Mouse (Mus musculus): ENCODE results near the gene Lrguk. TPM values are rescaled to one million over a fixed set of nuclear protein-coding genes. Genes with fewer than 3 reads are reported as not detected.

Gene Lrguk
- polyA plus RNA-seq, 2 experiments: 0.29 to 0.43 TPM

- Histone ChIP-seq H3K4me2 (replicated peaks; ENCODE audit: low read depth, low read length, severe bottlenecking) (no peak overlapping the region), H3K36me3 (ENCODE audit: control insufficient read depth, insufficient read depth, low read length) (no peaks in the 10 kb centered on the region), H3K9me3 (ENCODE audit: control insufficient read depth, low read length) (no peaks in the 10 kb centered on the region), H3K27ac (replicated peaks; ENCODE audit: low read depth, low read length) (no peak overlapping the region), H3K4me3 (replicated peaks; ENCODE audit: low read length) (no peak overlapping the region), H3K27me3 (ENCODE audit: control insufficient read depth, insufficient read depth, low read length) (peaks cover 4% of the 10 kb centered on the region; the same call in 1 of the 2 replicates), H3K4me1 (ENCODE audit: control insufficient read depth, insufficient read depth, low read length) (peaks cover 7% of the 10 kb centered on the region), H3K9ac (ENCODE audit: low read depth, low read length, severe bottlenecking) (no peak overlapping the region)
- 43% methylated on average over 3 of the region's 3 CpGs for WGBS
- TF ChIP-seq POLR2A (IDR thresholded peaks at IDR 0.05; ENCODE audit: borderline replicate concordance, extremely low read depth, insufficient read depth, insufficient read length): no peak
- ATAC-seq (ENCODE audit: low FRiP score, low read depth): no peak
- DNase-seq (ENCODE audit: low spot score): no peak
Observed at GRCm38 (mm10) chr6:34034096-34034495, 4.8 kb downstream of the Lrguk start.

GRCm38 (mm10) chr6:34034577-34035461, 5.6 kb downstream of the Lrguk start:
- no peak overlapping the region for H3K4me3 ChIP-seq (replicated peaks; ENCODE audit: low read length)
- DNase-seq (ENCODE audit: low spot score) (peak; percentile 16), ATAC-seq (ENCODE audit: low FRiP score, low read depth) (no peak)
- H3K9me3 ChIP-seq (ENCODE audit: control insufficient read depth, low read length): no peaks in the 10 kb centered on the region
- no peak overlapping the region for H3K9ac ChIP-seq (ENCODE audit: low read depth, low read length, severe bottlenecking)
- TF ChIP-seq POLR2A (IDR thresholded peaks at IDR 0.05; ENCODE audit: borderline replicate concordance, extremely low read depth, insufficient read depth, insufficient read length): no peak
- H3K27me3 ChIP-seq (ENCODE audit: control insufficient read depth, insufficient read depth, low read length): peaks cover 4% of the 10 kb centered on the region; the same call in 1 of the 2 replicates
- peaks cover 6% of the 10 kb centered on the region for H3K4me1 ChIP-seq (ENCODE audit: control insufficient read depth, insufficient read depth, low read length)
- WGBS: 23% methylated on average over 15 of the region's 15 CpGs
- no peaks in the 10 kb centered on the region for H3K36me3 ChIP-seq (ENCODE audit: control insufficient read depth, insufficient read depth, low read length)
- no peak overlapping the region for H3K27ac ChIP-seq (replicated peaks; ENCODE audit: low read depth, low read length)
- no peak overlapping the region for H3K4me2 ChIP-seq (replicated peaks; ENCODE audit: low read depth, low read length, severe bottlenecking)

- H3K9me3 ChIP-seq (ENCODE audit: control insufficient read depth, low read length): no peaks in the 10 kb centered on the region
- no peak overlapping the region for H3K9ac ChIP-seq (ENCODE audit: low read depth, low read length, severe bottlenecking)
- H3K36me3 ChIP-seq (ENCODE audit: control insufficient read depth, insufficient read depth, low read length): no peaks in the 10 kb centered on the region
- no peak for TF ChIP-seq POLR2A (IDR thresholded peaks at IDR 0.05; ENCODE audit: borderline replicate concordance, extremely low read depth, insufficient read depth, insufficient read length)
- no peaks in the 10 kb centered on the region for H3K4me1 ChIP-seq (ENCODE audit: control insufficient read depth, insufficient read depth, low read length)
- peak; percentile 44; the same call in 1 of the 2 replicates for ATAC-seq (ENCODE audit: low FRiP score, low read depth)
- DNase-seq (ENCODE audit: low spot score): peak; percentile 61
- no peak overlapping the region for H3K4me3 ChIP-seq (replicated peaks; ENCODE audit: low read length)
- H3K27me3 ChIP-seq (ENCODE audit: control insufficient read depth, insufficient read depth, low read length): no peaks in the 10 kb centered on the region; the same call in 1 of the 2 replicates
- H3K4me2 ChIP-seq (replicated peaks; ENCODE audit: low read depth, low read length, severe bottlenecking): no peak overlapping the region
- H3K27ac ChIP-seq (replicated peaks; ENCODE audit: low read depth, low read length): no peak overlapping the region
- WGBS: 43% methylated on average over 12 of the region's 12 CpGs
Observed at GRCm38 (mm10) chr6:34040624-34041235, 11.5 kb downstream of the Lrguk start.

DNA sequence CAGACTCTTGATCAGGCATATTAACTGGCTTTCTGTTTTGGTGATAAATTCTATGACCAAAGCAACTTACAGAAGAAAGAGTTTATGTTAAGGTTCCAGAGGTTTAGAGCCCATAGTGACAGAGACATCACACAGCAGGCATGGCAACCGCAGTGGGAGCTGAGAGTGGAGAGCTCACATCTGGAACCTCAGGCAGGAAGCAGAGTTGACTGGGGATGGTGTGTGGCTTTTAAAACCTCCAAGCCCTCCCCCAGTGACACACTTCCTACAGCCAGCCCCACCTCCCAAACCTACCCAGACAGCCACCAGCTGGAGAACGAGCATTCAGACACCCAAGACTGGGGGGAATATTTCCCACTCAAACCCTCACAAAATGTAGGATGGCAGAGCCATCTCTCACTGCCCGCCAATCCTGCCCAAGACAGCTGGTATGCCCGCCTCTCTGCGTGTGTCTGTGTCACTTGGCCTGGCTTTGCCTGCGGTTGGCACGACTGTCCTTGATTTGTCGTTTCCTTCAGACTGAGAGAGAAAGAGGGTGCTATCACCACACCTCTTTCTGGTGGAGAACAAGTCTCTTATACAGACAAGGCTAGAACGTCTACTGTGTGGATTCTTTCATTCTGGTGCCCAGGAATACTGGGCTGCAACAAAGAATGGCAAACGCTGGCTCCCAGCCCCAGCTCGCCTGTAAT, 12.5 kb downstream of the Lrguk start:
- no peaks in the 10 kb centered on the region for H3K4me1 ChIP-seq (ENCODE audit: control insufficient read depth, insufficient read depth, low read length)
- ATAC-seq (ENCODE audit: low FRiP score, low read depth) (no peak), DNase-seq (ENCODE audit: low spot score) (no peak)
- TF ChIP-seq POLR2A (IDR thresholded peaks at IDR 0.05; ENCODE audit: borderline replicate concordance, extremely low read depth, insufficient read depth, insufficient read length): no peak
- H3K4me2 ChIP-seq (replicated peaks; ENCODE audit: low read depth, low read length, severe bottlenecking): no peak overlapping the region
- no peak overlapping the region for H3K4me3 ChIP-seq (replicated peaks; ENCODE audit: low read length)
- 76% methylated on average over 11 of the region's 11 CpGs for WGBS
- H3K9me3 ChIP-seq (ENCODE audit: control insufficient read depth, low read length): no peaks in the 10 kb centered on the region
- H3K9ac ChIP-seq (ENCODE audit: low read depth, low read length, severe bottlenecking): no peak overlapping the region
- H3K36me3 ChIP-seq (ENCODE audit: control insufficient read depth, insufficient read depth, low read length): no peaks in the 10 kb centered on the region
- H3K27ac ChIP-seq (replicated peaks; ENCODE audit: low read depth, low read length): no peak overlapping the region
- H3K27me3 ChIP-seq (ENCODE audit: control insufficient read depth, insufficient read depth, low read length): no peaks in the 10 kb centered on the region; the same call in 1 of the 2 replicates

DNA sequence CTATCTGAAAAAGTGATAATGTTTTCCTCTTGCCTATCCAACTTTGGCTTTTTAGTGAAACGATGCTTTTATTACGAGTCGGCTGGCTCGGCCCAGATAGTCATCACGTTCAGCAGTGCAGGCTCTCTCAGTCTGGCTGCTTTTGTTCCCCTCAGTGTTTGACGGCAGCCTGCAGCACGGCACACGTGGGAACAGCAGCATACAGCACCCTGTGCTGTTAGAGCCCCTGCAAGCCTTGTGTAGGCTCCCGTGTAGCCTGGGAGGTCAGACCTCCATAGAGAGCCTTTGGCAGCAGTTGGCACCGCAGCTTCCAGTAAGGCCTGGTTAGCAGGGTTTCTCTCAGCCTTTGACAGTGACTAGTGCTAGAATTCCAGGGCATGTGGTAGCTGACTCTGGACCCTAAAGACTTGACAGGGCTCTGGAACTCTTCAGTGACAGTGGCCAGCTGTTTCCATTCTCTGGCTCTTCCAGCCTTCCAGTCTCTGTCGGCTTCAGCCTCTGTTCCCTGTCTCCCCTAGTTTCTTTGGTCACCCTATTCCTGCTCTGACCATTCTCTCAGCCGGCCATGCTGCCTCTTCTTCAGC, 15.1 kb downstream of the Lrguk start:
- no peak for DNase-seq (ENCODE audit: low spot score)
- WGBS: 59% methylated on average over 12 of the region's 12 CpGs

More for the DNA sequence above, 15.1 kb downstream of the Lrguk start:
- ATAC-seq (ENCODE audit: low FRiP score, low read depth): no peak
- H3K9ac ChIP-seq (ENCODE audit: low read depth, low read length, severe bottlenecking): no peak overlapping the region
- no peak overlapping the region for H3K27ac ChIP-seq (replicated peaks; ENCODE audit: low read depth, low read length)
- no peaks in the 10 kb centered on the region for H3K9me3 ChIP-seq (ENCODE audit: control insufficient read depth, low read length)
- TF ChIP-seq POLR2A (IDR thresholded peaks at IDR 0.05; ENCODE audit: borderline replicate concordance, extremely low read depth, insufficient read depth, insufficient read length): no peak
- no peaks in the 10 kb centered on the region for H3K36me3 ChIP-seq (ENCODE audit: control insufficient read depth, insufficient read depth, low read length)
- H3K4me3 ChIP-seq (replicated peaks; ENCODE audit: low read length): no peak overlapping the region
- no peaks in the 10 kb centered on the region for H3K4me1 ChIP-seq (ENCODE audit: control insufficient read depth, insufficient read depth, low read length)
- no peaks in the 10 kb centered on the region; the same call in 1 of the 2 replicates for H3K27me3 ChIP-seq (ENCODE audit: control insufficient read depth, insufficient read depth, low read length)
- no peak overlapping the region for H3K4me2 ChIP-seq (replicated peaks; ENCODE audit: low read depth, low read length, severe bottlenecking)

All from limb, embryonic 14.5 days (tissue).